Mouse (Mus musculus): ENCODE results near the gene Pafah1b2. TPM values are rescaled to one million over a fixed set of nuclear protein-coding genes. Genes with fewer than 3 reads are reported as not detected.
A peak's percentile ranks its signal among the peaks of the same experiment; 100 is the strongest.

Gene Pafah1b2
- polyA plus RNA-seq, 1 experiment from 2014 or later: 291 TPM

GRCm38 (mm10) chr9:45929285-45929684, 83.2 kb downstream of the Pafah1b2 start:
- Histone ChIP-seq H3K36me3 (ENCODE audit: control insufficient read depth, insufficient read depth) (peaks cover 30% of the 10 kb centered on the region), H3K27me3 (replicated peaks; ENCODE audit: control insufficient read depth, insufficient read depth, low read length) (no peaks in the 10 kb centered on the region)
- WGBS: 89% methylated on average over 5 of the region's 5 CpGs

GRCm38 (mm10) chr9:45919895-45920294, 92.6 kb downstream of the Pafah1b2 start:
- ATAC-seq: no peak
- 57% methylated on average over 1 of the region's 1 CpGs for WGBS
- no peak overlapping the region for H3K4me3 ChIP-seq (replicated peaks; ENCODE audit: low read length)
- H3K27ac ChIP-seq (ENCODE audit: low read length): no peak overlapping the region
- H3K9me3 ChIP-seq (ENCODE audit: control insufficient read depth, low read length): no peaks in the 10 kb centered on the region
- H3K4me2 ChIP-seq (ENCODE audit: low read length): no peak overlapping the region
- H3K36me3 ChIP-seq (ENCODE audit: control insufficient read depth, insufficient read depth): peaks cover 32% of the 10 kb centered on the region
- no peaks in the 10 kb centered on the region for H3K27me3 ChIP-seq (replicated peaks; ENCODE audit: control insufficient read depth, insufficient read depth, low read length)
- peaks cover 3% of the 10 kb centered on the region for H3K4me1 ChIP-seq (replicated peaks; ENCODE audit: control insufficient read depth, insufficient read depth, low read length)
- no peak overlapping the region for H3K9ac ChIP-seq (replicated peaks; ENCODE audit: low read depth, low read length)

More at GRCm38 (mm10) chr9:45929285-45929684, 83.2 kb downstream of the Pafah1b2 start:
- Histone ChIP-seq H3K9me3 (ENCODE audit: control insufficient read depth, low read length) (no peaks in the 10 kb centered on the region), H3K4me1 (replicated peaks; ENCODE audit: control insufficient read depth, insufficient read depth, low read length) (no peaks in the 10 kb centered on the region), H3K9ac (replicated peaks; ENCODE audit: low read depth, low read length) (no peak overlapping the region), H3K4me2 (ENCODE audit: low read length) (no peak overlapping the region), H3K27ac (ENCODE audit: low read length) (no peak overlapping the region), H3K4me3 (replicated peaks; ENCODE audit: low read length) (no peak overlapping the region)
- no peak for ATAC-seq

- peaks cover 3% of the 10 kb centered on the region for H3K4me1 ChIP-seq (replicated peaks; ENCODE audit: control insufficient read depth, insufficient read depth, low read length)
- WGBS: 54% methylated on average over 5 of the region's 5 CpGs
- H3K4me2 ChIP-seq (ENCODE audit: low read length): no peak overlapping the region
- H3K9ac ChIP-seq (replicated peaks; ENCODE audit: low read depth, low read length): no peak overlapping the region
- no peak overlapping the region for H3K27ac ChIP-seq (ENCODE audit: low read length)
- H3K4me3 ChIP-seq (replicated peaks; ENCODE audit: low read length): no peak overlapping the region
- no peaks in the 10 kb centered on the region for H3K9me3 ChIP-seq (ENCODE audit: control insufficient read depth, low read length)
- no peaks in the 10 kb centered on the region for H3K27me3 ChIP-seq (replicated peaks; ENCODE audit: control insufficient read depth, insufficient read depth, low read length)
- peak; percentile 71 for ATAC-seq
- H3K36me3 ChIP-seq (ENCODE audit: control insufficient read depth, insufficient read depth): peaks cover 30% of the 10 kb centered on the region
Measured at GRCm38 (mm10) chr9:45917041-45917934, 95.2 kb downstream of the Pafah1b2 start.

GRCm38 (mm10) chr9:45915659-45916058, 96.8 kb downstream of the Pafah1b2 start:
- H3K9me3 ChIP-seq (ENCODE audit: control insufficient read depth, low read length): no peaks in the 10 kb centered on the region
- no peak overlapping the region for H3K27ac ChIP-seq (ENCODE audit: low read length)
- WGBS: 95% methylated on average over 2 of the region's 2 CpGs
- peaks cover 44% of the 10 kb centered on the region for H3K36me3 ChIP-seq (ENCODE audit: control insufficient read depth, insufficient read depth)
- H3K4me1 ChIP-seq (replicated peaks; ENCODE audit: control insufficient read depth, insufficient read depth, low read length): peaks cover 3% of the 10 kb centered on the region
- no peak overlapping the region for H3K9ac ChIP-seq (replicated peaks; ENCODE audit: low read depth, low read length)
- no peak overlapping the region for H3K4me3 ChIP-seq (replicated peaks; ENCODE audit: low read length)
- no peak for ATAC-seq
- no peaks in the 10 kb centered on the region for H3K27me3 ChIP-seq (replicated peaks; ENCODE audit: control insufficient read depth, insufficient read depth, low read length)
- H3K4me2 ChIP-seq (ENCODE audit: low read length): no peak overlapping the region

Small RNA genes within 50 kb of the gene (microRNA-seq; reads per million reads assigned to microRNA genes)
- gene Mir7087: not detected

Other genes starting within 250 kb of the Pafah1b2 start
- 11.6 and 17.9 TPM in 2 replicates for gene Cep164, start 184.0 kb downstream of the Pafah1b2 start, polyA plus RNA-seq (2015; fragmentation: Nextera tagmentation; extraction: Ambion mirVana)
- 46.9 and 51.7 TPM in 2 replicates for gene Bace1, start 174.1 kb downstream of the Pafah1b2 start, polyA plus RNA-seq (2015; fragmentation: Nextera tagmentation; extraction: Ambion mirVana)
- gene Pcsk7, start 106.2 kb downstream of the Pafah1b2 start, polyA plus RNA-seq (2015; fragmentation: Nextera tagmentation; extraction: Ambion mirVana): 22.9 and 30.5 TPM in 2 replicates
- gene Rnf214, start 105.8 kb downstream of the Pafah1b2 start, polyA plus RNA-seq (2015; fragmentation: Nextera tagmentation; extraction: Ambion mirVana): 79.6 and 98.3 TPM in 2 replicates
- gene Tagln, start 76.6 kb downstream of the Pafah1b2 start, polyA plus RNA-seq (2015; fragmentation: Nextera tagmentation; extraction: Ambion mirVana): 5.0 and 5.6 TPM in 2 replicates
- 39.6 and 42.7 TPM in 2 replicates for gene Sidt2, start 57.4 kb downstream of the Pafah1b2 start, polyA plus RNA-seq (2015; fragmentation: Nextera tagmentation; extraction: Ambion mirVana)
- gene Sik3, start 130 bp upstream of the Pafah1b2 start, polyA plus RNA-seq (2015; fragmentation: Nextera tagmentation; extraction: Ambion mirVana): 4.9 and 5.3 TPM in 2 replicates
- gene Apoa1, start 215.9 kb upstream of the Pafah1b2 start, polyA plus RNA-seq (2015; fragmentation: Nextera tagmentation; extraction: Ambion mirVana): 1.4 and 1.5 TPM in 2 replicates
- gene Apoc3, start 222.9 kb upstream of the Pafah1b2 start, polyA plus RNA-seq (2015; fragmentation: Nextera tagmentation; extraction: Ambion mirVana): not detected in 2 replicates
- gene Apoa4, start 228.0 kb upstream of the Pafah1b2 start, polyA plus RNA-seq (2015; fragmentation: Nextera tagmentation; extraction: Ambion mirVana): not detected in 2 replicates

All from forebrain, embryonic 16.5 days (tissue).